Mouse (Mus musculus): ENCODE results near the gene Smad6. TPM values are rescaled to one million over a fixed set of nuclear protein-coding genes. Genes with fewer than 3 reads are reported as not detected.
A peak's percentile ranks its signal among the peaks of the same experiment; 100 is the strongest.

Smad6 gene
- total and polyA plus RNA-seq, 2 experiments from 2014 or later = 1.7 to 11.9 TPM

- Histone ChIP-seq H3K9me3 (ENCODE audit: low read length) (no peaks in the 10 kb centered on the region), H3K36me3 (ENCODE audit: insufficient read depth, low read length) (no peaks in the 10 kb centered on the region), H3K27ac (no peak overlapping the region), H3K4me3 (ENCODE audit: low read length) (no peak overlapping the region), H3K4me1 (ENCODE audit: insufficient read depth, low read length) (no peaks in the 10 kb centered on the region), H3K4me2 (ENCODE audit: low read depth, low read length) (no peak overlapping the region), H3K9ac (replicated peaks; ENCODE audit: low read length) (no peak overlapping the region), H3K27me3 (ENCODE audit: insufficient read depth, low read length) (no peaks in the 10 kb centered on the region)
- DNase-seq (ENCODE audit: low spot score) (no peak), ATAC-seq (no peak)
- TF ChIP-seq CTCF (IDR thresholded peaks at IDR 0.05; ENCODE audit: low read depth) = no peak
- WGBS = 81% methylated on average over 5 of the region's 5 CpGs
Observed at GRCm38 (mm10) chr9:63993256-63993655, 28.6 kb downstream of the Smad6 start.

- no peak for ATAC-seq
- WGBS = 66% methylated on average over 4 of the region's 4 CpGs
- no peak overlapping the region for H3K4me2 ChIP-seq (ENCODE audit: low read depth, low read length)
- no peak for TF ChIP-seq CTCF (IDR thresholded peaks at IDR 0.05; ENCODE audit: low read depth)
- H3K9ac ChIP-seq (replicated peaks; ENCODE audit: low read length) = no peak overlapping the region
- no peak for DNase-seq (ENCODE audit: low spot score)
- no peak overlapping the region for H3K4me3 ChIP-seq (ENCODE audit: low read length)
- H3K4me1 ChIP-seq (ENCODE audit: insufficient read depth, low read length) = no peaks in the 10 kb centered on the region
- no peaks in the 10 kb centered on the region for H3K9me3 ChIP-seq (ENCODE audit: low read length)
- H3K36me3 ChIP-seq (ENCODE audit: insufficient read depth, low read length) = no peaks in the 10 kb centered on the region
- no peak overlapping the region for H3K27ac ChIP-seq
- no peaks in the 10 kb centered on the region for H3K27me3 ChIP-seq (ENCODE audit: insufficient read depth, low read length)
Observed at GRCm38 (mm10) chr9:63992761-63993160, 29.1 kb downstream of the Smad6 start.

- WGBS = 68% methylated on average over 4 of the region's 4 CpGs
Observed at GRCm38 (mm10) chr9:63991193-63991592, 30.7 kb downstream of the Smad6 start.

GRCm38 (mm10) chr9:63989641-63990040 lies 32.2 kb downstream of the Smad6 start:
- Histone ChIP-seq H3K9me3 (ENCODE audit: low read length) (no peaks in the 10 kb centered on the region), H3K4me1 (ENCODE audit: insufficient read depth, low read length) (no peaks in the 10 kb centered on the region), H3K4me2 (ENCODE audit: low read depth, low read length) (no peak overlapping the region), H3K9ac (replicated peaks; ENCODE audit: low read length) (no peak overlapping the region), H3K4me3 (ENCODE audit: low read length) (no peak overlapping the region), H3K27me3 (ENCODE audit: insufficient read depth, low read length) (no peaks in the 10 kb centered on the region), H3K36me3 (ENCODE audit: insufficient read depth, low read length) (no peaks in the 10 kb centered on the region), H3K27ac (no peak overlapping the region)
- no peak for TF ChIP-seq CTCF (IDR thresholded peaks at IDR 0.05; ENCODE audit: low read depth)
- ATAC-seq = no peak
- peak; percentile 52 for DNase-seq (ENCODE audit: low spot score)
- WGBS = 56% methylated on average over 8 of the region's 8 CpGs

More at GRCm38 (mm10) chr9:63991193-63991592, 30.7 kb downstream of the Smad6 start:
- H3K9me3 ChIP-seq (ENCODE audit: low read length) = no peaks in the 10 kb centered on the region
- no peaks in the 10 kb centered on the region for H3K4me1 ChIP-seq (ENCODE audit: insufficient read depth, low read length)
- H3K36me3 ChIP-seq (ENCODE audit: insufficient read depth, low read length) = no peaks in the 10 kb centered on the region
- DNase-seq (ENCODE audit: low spot score) (no peak), ATAC-seq (no peak)
- H3K27me3 ChIP-seq (ENCODE audit: insufficient read depth, low read length) = no peaks in the 10 kb centered on the region
- H3K4me2 ChIP-seq (ENCODE audit: low read depth, low read length) = no peak overlapping the region
- no peak overlapping the region for H3K27ac ChIP-seq
- H3K4me3 ChIP-seq (ENCODE audit: low read length) = no peak overlapping the region
- TF ChIP-seq CTCF (IDR thresholded peaks at IDR 0.05; ENCODE audit: low read depth) = no peak
- no peak overlapping the region for H3K9ac ChIP-seq (replicated peaks; ENCODE audit: low read length)

- Histone ChIP-seq H3K4me3 (ENCODE audit: low read length) (no peak overlapping the region), H3K4me1 (ENCODE audit: insufficient read depth, low read length) (no peaks in the 10 kb centered on the region), H3K9ac (replicated peaks; ENCODE audit: low read length) (no peak overlapping the region), H3K36me3 (ENCODE audit: insufficient read depth, low read length) (no peaks in the 10 kb centered on the region), H3K9me3 (ENCODE audit: low read length) (no peaks in the 10 kb centered on the region), H3K4me2 (ENCODE audit: low read depth, low read length) (no peak overlapping the region), H3K27me3 (ENCODE audit: insufficient read depth, low read length) (no peaks in the 10 kb centered on the region), H3K27ac (no peak overlapping the region)
- WGBS = 85% methylated on average over 12 of the region's 12 CpGs
- no peak for ATAC-seq
- no peak for DNase-seq (ENCODE audit: low spot score)
- no peak for TF ChIP-seq CTCF (IDR thresholded peaks at IDR 0.05; ENCODE audit: low read depth)
Observed at GRCm38 (mm10) chr9:63989214-63989613, 32.6 kb downstream of the Smad6 start.

- H3K4me1 ChIP-seq (ENCODE audit: insufficient read depth, low read length) = peaks cover 5% of the 10 kb centered on the region; the same call in 1 of the 2 replicates
- no peaks in the 10 kb centered on the region for H3K27me3 ChIP-seq (ENCODE audit: insufficient read depth, low read length)
- DNase-seq (ENCODE audit: low spot score) (no peak), ATAC-seq (no peak)
- H3K9me3 ChIP-seq (ENCODE audit: low read length) = no peaks in the 10 kb centered on the region
- no peak overlapping the region for H3K27ac ChIP-seq
- H3K4me3 ChIP-seq (ENCODE audit: low read length) = no peak overlapping the region
- no peak overlapping the region for H3K4me2 ChIP-seq (ENCODE audit: low read depth, low read length)
- WGBS = 82% methylated on average over 6 of the region's 6 CpGs
- no peak overlapping the region for H3K9ac ChIP-seq (replicated peaks; ENCODE audit: low read length)
- H3K36me3 ChIP-seq (ENCODE audit: insufficient read depth, low read length) = no peaks in the 10 kb centered on the region
- TF ChIP-seq CTCF (IDR thresholded peaks at IDR 0.05; ENCODE audit: low read depth) = no peak
Observed at GRCm38 (mm10) chr9:63985125-63985524, 36.7 kb downstream of the Smad6 start.

GRCm38 (mm10) chr9:63982937-63983632 lies 38.8 kb downstream of the Smad6 start:
- Histone ChIP-seq H3K36me3 (ENCODE audit: insufficient read depth, low read length) (no peaks in the 10 kb centered on the region), H3K4me1 (ENCODE audit: insufficient read depth, low read length) (peaks cover 9% of the 10 kb centered on the region; the same call in 1 of the 2 replicates), H3K27me3 (ENCODE audit: insufficient read depth, low read length) (no peaks in the 10 kb centered on the region), H3K4me3 (ENCODE audit: low read length) (no peak overlapping the region), H3K9ac (replicated peaks; ENCODE audit: low read length) (no peak overlapping the region), H3K27ac (no peak overlapping the region), H3K4me2 (ENCODE audit: low read depth, low read length) (no peak overlapping the region), H3K9me3 (ENCODE audit: low read length) (no peaks in the 10 kb centered on the region)
- no peak for DNase-seq (ENCODE audit: low spot score)
- no peak for ATAC-seq
- WGBS = 79% methylated on average over 12 of the region's 12 CpGs
- TF ChIP-seq CTCF (IDR thresholded peaks at IDR 0.05; ENCODE audit: low read depth) = peak; percentile 60
